Mouse (Mus musculus) hematopoietic stem cell, adult 5-6 weeks (primary cell): ENCODE data around the gene Agap1. TPM values are rescaled to one million over a fixed set of nuclear protein-coding genes. Genes with fewer than 3 reads are reported as not detected.
A peak's percentile ranks its signal among the peaks of the same experiment; 100 is the strongest.

ENCODE experiments used
- ATAC-seq, 2 experiments: fragments of 125-278 bp in 1 of 2; replicated peaks in 1 of 2; 2 replicates each; pipeline ENCODE4 v1.8.0; 2016 to 2017; ENCODE audit warnings: inconsistent platforms in 2 of 2, mild to moderate bottlenecking in 2 of 2, moderate number of reproducible peaks in 2 of 2, low read depth in 1 of 2, moderate TSS enrichment in 1 of 2; ENCODE audit not compliant: low FRiP score in 2 of 2, poor library complexity in 2 of 2, severe bottlenecking in 2 of 2, insufficient read depth in 1 of 2, low TSS enrichment in 1 of 2
- total RNA-seq: library from RNA; stranded (forward); fragments of 172-1452, 232-1000 nt; gene quantifications from 2 replicates; pipeline ENCODE4 v1.2.3, GENCODE M21; 2017

Agap1 gene
- total RNA-seq, 1 experiment from 2014 or later: 8.4 TPM

- no peak for ATAC-seq
Measured at GRCm38 (mm10) chr1:89848356-89849039, 393.9 kb downstream of the Agap1 start.

GRCm38 (mm10) chr1:89849151-89849860 lies 394.7 kb downstream of the Agap1 start:
- ATAC-seq: no peak

GRCm38 (mm10) chr1:89849861-89850230 lies 395.2 kb downstream of the Agap1 start:
- no peak for ATAC-seq

GRCm38 (mm10) chr1:89850681-89851414 lies 396.2 kb downstream of the Agap1 start:
- no peak for ATAC-seq

- no peak; a peak in 1 of 4 replicates for ATAC-seq
Measured at GRCm38 (mm10) chr1:89859182-89859581, 404.6 kb downstream of the Agap1 start.

- no peak for ATAC-seq
Measured at GRCm38 (mm10) chr1:89860017-89860730, 405.6 kb downstream of the Agap1 start.

GRCm38 (mm10) chr1:89865787-89866186 lies 411.2 kb downstream of the Agap1 start:
- ATAC-seq: no peak

GRCm38 (mm10) chr1:89867847-89868246 lies 413.2 kb downstream of the Agap1 start:
- no peak for ATAC-seq

GRCm38 (mm10) chr1:89870134-89870905 lies 415.7 kb downstream of the Agap1 start:
- no peak for ATAC-seq

- ATAC-seq: no peak
Measured at GRCm38 (mm10) chr1:89870906-89871211, 416.3 kb downstream of the Agap1 start.

GRCm38 (mm10) chr1:89876346-89877072 lies 421.9 kb downstream of the Agap1 start:
- no peak for ATAC-seq

- ATAC-seq: no peak
Measured at GRCm38 (mm10) chr1:89878496-89878895, 423.9 kb downstream of the Agap1 start.

GRCm38 (mm10) chr1:89880193-89880592 lies 425.6 kb downstream of the Agap1 start:
- ATAC-seq: no peak

- ATAC-seq: no peak
Measured at GRCm38 (mm10) chr1:89880834-89881233, 426.2 kb downstream of the Agap1 start.

- ATAC-seq: no peak
Measured at GRCm38 (mm10) chr1:89884335-89884734, 429.7 kb downstream of the Agap1 start.

- no peak for ATAC-seq
Measured at GRCm38 (mm10) chr1:89885696-89886095, 431.1 kb downstream of the Agap1 start.

GRCm38 (mm10) chr1:89891400-89891799 lies 436.8 kb downstream of the Agap1 start:
- ATAC-seq: 0 out of 4 replicates have a peak, but pooled peaks of 1 of the 2 experiments have one; percentile 30
